Mouse (Mus musculus): Measurements from ENCODE around the gene Mrps10.

DNA sequence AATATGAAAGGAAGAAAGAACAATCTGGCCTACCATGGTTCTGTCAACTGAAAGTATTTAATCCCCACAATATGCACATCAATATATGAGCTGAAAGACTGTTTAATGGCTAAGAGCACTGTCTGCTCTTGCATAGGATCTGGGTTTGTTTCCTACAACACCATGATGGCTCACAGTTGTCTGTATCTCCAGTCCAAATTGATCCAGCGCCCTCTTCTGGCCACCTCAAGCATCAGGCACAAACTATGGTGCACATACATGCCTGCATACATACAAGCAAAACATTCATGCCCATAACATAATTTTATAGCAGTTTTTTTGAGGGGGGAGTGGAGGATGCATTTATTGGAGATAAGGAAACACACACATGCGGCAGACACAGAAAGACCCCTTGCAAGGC is 25.6 kb upstream of the Mrps10 start:
- TF ChIP-seq CTCF (conservative IDR thresholded peaks at IDR 0.05 in 1 of 2, IDR thresholded peaks at IDR 0.05 in 1 of 2; ENCODE audit: low read depth in 2 of 2, low read length in 2 of 2) (peak in 1 of 2 experiments; percentile 5; a peak in 1 of 4 replicates), CHD2 (IDR thresholded peaks at IDR 0.05; ENCODE audit: low read length) (no peak), POLR2A (IDR thresholded peaks at IDR 0.05; ENCODE audit: low read depth, low read length) (no peak), MXI1 (IDR thresholded peaks at IDR 0.05; ENCODE audit: low read depth, low read length) (no peak), EP300 (IDR thresholded peaks at IDR 0.05; ENCODE audit: low read length) (no peak), USF1 (IDR thresholded peaks at IDR 0.05; ENCODE audit: low read depth, low read length) (no peak), MAX (IDR thresholded peaks at IDR 0.05; ENCODE audit: low read length) (no peak), ZNF384 (IDR thresholded peaks at IDR 0.05; ENCODE audit: low read depth, low read length) (no peak), ZKSCAN1 (IDR thresholded peaks at IDR 0.05; ENCODE audit: borderline replicate concordance, low read depth, low read length) (no peak), RCOR1 (conservative IDR thresholded peaks at IDR 0.05; ENCODE audit: low read depth, low read length) (no peak), HCFC1 (IDR thresholded peaks at IDR 0.05; ENCODE audit: low read depth, low read length) (no peak), BHLHE40 (IDR thresholded peaks at IDR 0.05; ENCODE audit: low read depth, low read length) (no peak), ZC3H11A (IDR thresholded peaks at IDR 0.05; ENCODE audit: low read depth, low read length) (no peak), MAZ (IDR thresholded peaks at IDR 0.05; ENCODE audit: low read depth, low read length) (no peak)
